Mouse (Mus musculus) adrenal gland, postnatal 4 days (tissue): ENCODE data around the gene Tdrd7. TPM values are rescaled to one million over a fixed set of nuclear protein-coding genes. Genes with fewer than 3 reads are reported as not detected.

Experiments used
- DNase-seq, 2 experiments: peaks; one replicate each; pipeline ENCODE4 v3.0.0; 2021 to 2022; ENCODE audit warnings: low spot score in 2 of 2, mixed read lengths in 2 of 2
- total RNA-seq, 2 experiments: library from RNA; stranded (reverse); gene quantifications; 2 replicates each; pipeline ENCODE4 v1.2.3; 2021

The Tdrd7 gene
- total RNA-seq, 2 experiments from 2014 or later: 20.9 to 22.5 TPM

DNA sequence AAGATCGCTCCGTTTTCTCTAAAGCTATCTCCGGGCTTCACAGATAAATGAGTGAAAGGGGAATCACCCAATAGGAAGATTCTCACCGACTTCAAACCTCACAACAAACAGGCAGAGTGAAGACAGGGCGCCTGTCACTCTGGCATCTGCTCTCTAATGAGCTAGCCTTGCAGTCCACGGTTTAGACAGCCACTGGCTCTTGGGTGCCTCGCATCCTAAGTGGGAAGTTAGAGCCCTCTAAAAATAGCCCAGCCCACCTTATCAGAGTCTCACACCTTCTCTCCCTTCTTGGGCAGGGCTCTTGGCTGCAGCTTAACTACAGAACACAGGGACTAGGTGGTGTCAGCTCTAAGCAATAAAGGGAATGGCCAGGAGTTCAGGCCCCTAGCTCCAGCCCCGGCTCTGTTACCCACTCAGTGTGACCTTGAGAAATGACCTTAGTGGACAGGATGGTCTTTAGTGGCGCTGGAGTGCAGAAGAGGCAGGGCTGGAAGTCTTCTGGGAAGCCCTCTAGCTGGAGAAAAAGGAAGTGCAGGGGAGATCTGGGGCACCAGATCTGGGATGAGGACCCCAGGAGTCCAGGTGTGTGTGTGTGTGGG is 75.6 kb downstream of the Tdrd7 start:
- no peak for DNase-seq

- DNase-seq: no peak
Measured at GRCm38 (mm10) chr4:46041761-46042504, 76.8 kb downstream of the Tdrd7 start.

DNA sequence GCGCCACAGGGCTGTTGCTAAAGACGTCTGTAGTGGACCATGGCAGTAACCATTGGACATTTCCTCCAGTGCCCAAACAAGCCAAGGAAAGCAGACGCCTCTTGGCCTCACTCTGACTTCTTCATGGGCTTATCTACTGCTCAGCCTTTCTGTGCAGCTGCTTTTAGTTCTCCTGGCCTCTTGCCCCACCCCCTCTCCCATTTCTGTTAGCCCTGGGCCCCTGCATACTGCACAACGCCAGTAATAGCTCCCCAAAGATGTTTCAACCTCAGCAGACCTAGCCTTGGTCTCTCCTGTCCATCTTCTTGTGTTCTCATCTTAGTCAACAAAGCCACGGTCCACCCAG is 77.3 kb downstream of the Tdrd7 start:
- DNase-seq: no peak

- no peak for DNase-seq
Measured at GRCm38 (mm10) chr4:46043361-46043760, 78.2 kb downstream of the Tdrd7 start.

DNA sequence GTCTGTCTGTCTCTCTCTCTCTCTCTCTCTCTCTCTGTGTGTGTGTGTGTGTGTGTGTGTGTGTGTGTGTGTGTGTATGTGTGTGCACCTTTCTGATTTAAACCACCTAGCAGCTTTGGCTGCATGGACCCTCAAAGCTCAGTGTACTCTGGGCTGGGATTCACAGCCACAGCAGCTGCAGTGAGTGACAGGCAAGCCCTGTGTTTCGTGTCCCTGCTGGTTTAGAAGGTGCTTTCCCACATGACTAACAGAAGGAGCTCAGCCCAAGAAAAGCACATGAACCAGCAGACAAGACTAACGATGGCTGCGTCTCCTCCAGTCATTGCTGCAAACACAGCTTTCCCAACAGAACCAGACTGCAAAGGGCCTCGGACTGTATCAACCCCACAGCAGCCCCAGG is 82.8 kb downstream of the Tdrd7 start:
- DNase-seq: no peak

DNA sequence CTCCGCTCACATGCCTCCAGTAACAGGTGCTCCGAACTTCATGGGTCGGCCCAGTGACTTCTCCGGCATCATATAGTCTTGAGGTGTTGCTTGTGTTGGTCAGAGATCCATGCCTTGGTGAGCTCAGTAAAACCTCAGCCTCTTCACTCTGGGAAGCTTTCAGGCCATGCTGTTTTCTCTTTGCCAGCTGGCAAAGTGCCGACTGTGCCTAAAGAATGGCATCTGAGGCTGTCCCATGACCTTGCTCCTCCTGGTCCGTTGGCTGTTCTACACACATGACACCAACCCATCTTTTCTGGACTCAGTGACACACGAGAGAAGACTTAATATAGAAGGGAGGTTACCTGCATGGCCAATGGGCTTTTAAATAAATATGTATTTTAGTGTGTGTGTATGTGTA is 83.3 kb downstream of the Tdrd7 start:
- no peak for DNase-seq

DNA sequence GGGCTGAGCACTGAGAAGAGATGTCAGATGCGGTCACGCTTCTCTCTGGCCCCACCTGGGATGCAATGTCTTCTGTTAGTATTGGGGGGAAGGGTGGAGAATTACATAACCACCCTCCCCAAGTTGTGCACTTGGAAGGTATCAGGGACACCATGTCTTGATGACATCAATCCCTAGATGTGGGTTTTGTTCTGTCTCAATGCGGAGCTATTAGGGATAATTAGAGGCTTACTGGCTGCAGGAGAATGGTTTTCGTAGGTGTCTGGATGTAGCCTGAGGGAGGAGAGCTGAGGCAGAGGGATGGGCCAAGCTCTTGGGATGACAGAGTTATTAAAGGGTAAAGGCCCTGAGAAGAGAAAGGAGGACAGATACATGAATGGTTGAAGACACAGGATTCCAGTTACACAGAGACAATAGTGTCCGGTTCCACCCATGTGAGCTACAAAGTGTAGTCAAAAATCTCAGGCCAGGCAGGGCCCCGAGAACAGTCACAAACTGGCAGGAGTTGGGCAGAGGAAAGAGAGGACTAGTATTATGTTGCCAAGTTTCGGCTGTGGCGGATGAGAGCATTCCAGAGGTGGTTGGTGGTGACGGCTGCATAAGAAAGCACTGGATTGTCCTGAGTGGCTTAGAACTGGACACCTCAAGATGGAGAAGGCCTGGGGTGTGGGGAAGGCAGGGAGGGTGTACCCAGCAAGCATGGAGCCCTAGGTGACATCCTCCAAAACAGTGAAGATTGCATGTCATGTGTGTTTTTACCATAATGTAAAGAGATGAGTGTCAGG is 88.4 kb downstream of the Tdrd7 start:
- no peak for DNase-seq

DNA sequence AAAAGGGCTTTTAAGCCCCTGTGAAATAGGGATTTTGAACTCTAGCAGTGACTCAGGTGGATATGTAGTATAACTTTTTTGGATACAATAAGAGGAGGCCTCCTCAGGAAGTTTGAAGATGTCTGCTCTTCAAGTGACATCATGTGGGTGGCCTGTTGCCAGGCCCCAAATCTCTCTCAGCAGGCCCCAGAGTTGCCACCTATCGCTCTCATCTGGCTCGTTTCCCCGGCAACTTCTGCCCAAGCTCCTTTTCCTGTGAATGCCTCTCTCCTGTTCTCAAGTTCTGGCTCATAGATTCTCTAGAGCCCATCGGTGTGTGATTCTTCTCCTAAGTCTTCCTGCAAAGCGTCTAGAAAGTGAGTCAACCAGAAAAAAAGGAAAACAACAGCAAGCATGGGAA is 91.0 kb downstream of the Tdrd7 start:
- DNase-seq: no peak

DNA sequence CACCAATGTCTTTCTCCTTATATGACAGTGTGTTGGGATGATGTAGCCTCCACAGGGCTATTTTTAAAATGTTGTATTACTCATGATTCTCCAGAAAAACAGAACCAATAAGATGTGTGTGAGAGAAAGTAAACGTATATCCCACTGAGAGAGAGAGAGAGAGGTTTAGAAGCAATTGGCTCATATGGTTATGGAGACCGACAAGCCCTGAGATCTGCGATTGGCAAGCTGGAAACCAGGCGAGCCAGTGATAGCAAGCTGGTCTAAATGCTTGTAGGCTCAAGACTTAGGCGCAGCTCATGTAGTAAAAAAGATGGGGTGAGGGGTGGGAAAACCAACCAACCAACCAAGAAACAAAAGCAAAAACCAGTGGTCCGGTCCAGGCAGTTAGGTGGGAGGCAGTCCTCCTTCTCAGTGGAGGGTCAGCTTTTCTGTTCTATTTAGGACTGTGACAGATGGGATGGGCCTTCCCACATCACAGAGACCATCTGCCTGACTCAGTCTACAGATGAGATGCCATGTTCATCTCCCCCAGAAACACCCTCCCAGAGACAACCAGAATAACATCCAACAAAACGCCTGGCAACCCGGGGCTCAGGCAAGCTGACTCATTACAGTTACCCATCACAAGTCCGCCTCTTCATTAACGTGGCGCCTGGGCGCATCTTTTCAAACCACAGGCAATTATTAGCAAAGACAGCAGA is 96.3 kb downstream of the Tdrd7 start:
- no peak for DNase-seq

DNA sequence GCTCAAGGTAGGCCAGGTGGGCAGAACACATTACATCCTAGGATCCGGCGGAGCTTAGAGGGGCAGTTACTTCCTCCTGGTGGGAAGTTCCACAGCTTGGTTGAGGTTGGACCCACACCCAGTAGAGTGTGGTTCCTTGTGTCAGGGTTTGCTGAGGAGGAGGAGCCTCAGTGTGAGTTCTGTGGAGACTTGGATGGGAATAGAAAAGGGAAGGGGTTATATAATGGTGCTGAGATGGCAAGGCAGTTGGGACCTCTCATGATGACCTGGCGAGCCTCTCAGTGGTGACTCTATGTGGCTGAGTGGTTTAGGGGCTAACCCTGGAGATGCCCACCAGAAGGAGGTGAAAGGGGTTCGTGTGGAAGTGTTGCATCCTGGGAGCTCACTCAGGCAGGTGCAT is 98.7 kb downstream of the Tdrd7 start:
- no peak for DNase-seq

DNA sequence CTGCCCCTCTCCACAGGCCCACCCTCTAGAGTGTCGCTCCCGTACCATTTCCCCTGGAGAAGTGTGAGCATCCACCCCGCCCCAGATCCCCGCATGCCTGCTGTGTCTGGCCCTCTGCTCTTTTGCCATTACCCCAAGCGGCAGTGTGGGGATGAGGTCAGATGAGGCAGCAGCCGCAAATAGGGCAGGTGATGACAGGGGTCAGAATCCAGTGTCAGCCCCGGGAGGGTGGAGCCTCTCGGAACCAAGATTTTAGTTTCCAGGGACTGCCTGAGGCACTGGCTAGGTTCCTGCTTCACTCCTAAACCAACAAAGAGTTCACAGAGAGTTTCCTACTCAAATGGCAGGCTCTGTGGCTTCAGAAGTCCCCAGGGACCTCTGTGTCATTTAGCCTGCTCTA is 99.1 kb downstream of the Tdrd7 start:
- no peak for DNase-seq

- no peak for DNase-seq
Measured at GRCm38 (mm10) chr4:46064961-46065360, 99.8 kb downstream of the Tdrd7 start.

- no peak for DNase-seq
Measured at GRCm38 (mm10) chr4:46065695-46066340, 100.7 kb downstream of the Tdrd7 start.

DNA sequence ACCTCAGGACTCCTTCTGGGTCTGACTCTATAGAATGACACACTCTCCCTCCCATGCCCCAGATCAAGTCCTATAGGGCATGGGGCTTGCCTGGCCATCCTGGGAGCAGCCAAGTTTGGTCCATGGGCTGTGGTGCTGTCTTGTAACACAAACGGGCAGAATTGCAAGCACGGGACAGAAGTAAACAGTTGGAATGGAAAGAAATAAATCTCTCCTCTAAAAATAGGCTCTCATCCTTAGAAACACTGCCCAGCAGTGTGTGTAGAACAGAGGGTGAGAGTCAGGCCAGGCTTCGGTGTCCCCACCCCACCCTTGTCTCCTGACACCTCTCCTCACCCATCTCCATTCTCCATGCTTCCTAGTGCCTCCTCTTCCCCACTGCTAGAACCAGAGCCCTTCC is 102.9 kb downstream of the Tdrd7 start:
- no peak for DNase-seq

- DNase-seq: no peak
Measured at GRCm38 (mm10) chr4:46068573-46068972, 103.4 kb downstream of the Tdrd7 start.

- no peak for DNase-seq
Measured at GRCm38 (mm10) chr4:46069851-46070482, 104.8 kb downstream of the Tdrd7 start.

- DNase-seq: no peak
Measured at GRCm38 (mm10) chr4:46072631-46073030, 107.5 kb downstream of the Tdrd7 start.

GRCm38 (mm10) chr4:46073736-46074135 is 108.6 kb downstream of the Tdrd7 start:
- no peak for DNase-seq

- DNase-seq: no peak
Measured at GRCm38 (mm10) chr4:46075664-46076063, 110.5 kb downstream of the Tdrd7 start.

DNA sequence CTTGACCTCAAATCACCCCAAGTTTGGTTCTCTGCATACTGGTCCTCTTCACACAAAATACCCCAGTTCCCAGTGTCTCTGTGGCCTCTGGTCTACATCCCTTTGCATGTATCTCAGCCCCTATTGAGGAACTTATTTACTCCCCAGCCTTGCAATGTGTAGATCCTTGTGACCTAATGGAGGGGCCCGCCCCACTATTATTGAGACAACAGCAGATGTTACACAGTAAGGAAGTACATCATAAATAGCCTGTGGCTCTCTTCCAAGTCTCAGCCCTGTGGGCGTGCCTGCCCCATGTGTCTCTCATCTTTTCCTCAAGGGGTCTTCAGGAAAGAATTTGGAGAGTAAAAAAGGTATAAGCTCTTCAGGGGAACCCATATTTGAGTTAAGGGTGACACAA is 111.8 kb downstream of the Tdrd7 start:
- DNase-seq: no peak

DNA sequence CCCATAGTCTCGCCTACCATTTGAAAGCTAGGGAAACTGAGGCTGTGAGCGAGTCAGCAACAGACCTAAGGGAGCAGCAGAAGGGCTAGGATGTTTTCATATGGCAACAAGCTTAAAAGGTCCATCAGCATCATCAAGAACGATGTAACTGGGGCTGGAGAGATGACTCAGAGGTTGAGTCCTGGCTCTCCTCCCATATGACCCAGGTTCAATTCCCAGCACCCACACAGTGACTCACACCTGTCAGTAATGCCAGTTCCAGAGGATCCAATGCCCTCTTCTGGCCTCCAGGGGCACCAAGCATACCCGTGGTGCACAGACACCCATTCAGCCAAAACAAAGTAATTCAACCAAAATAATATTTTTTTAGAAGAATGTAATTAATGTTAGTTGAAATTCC is 115.1 kb downstream of the Tdrd7 start:
- DNase-seq: no peak
